Mouse (Mus musculus) cerebellum, adult 2 months (tissue): ENCODE measurements around the gene Lzts2.

ENCODE experiments used
- CTCF ChIP-seq: fragments of 200-500 bp; IDR thresholded peaks from 2 replicates; pipeline ENCODE4 v1.5.1; 2011; ENCODE audit warnings: low read depth, mild to moderate bottlenecking, control low read depth, low read length, moderate library complexity, borderline replicate concordance; ENCODE audit not compliant: insufficient read depth
- POLR2A ChIP-seq: fragments of 200-500 bp; IDR thresholded peaks from 2 replicates; pipeline ENCODE4 v1.6.1; 2011; ENCODE audit warnings: low read length, control low read depth, borderline replicate concordance; ENCODE audit not compliant: insufficient read depth

DNA sequence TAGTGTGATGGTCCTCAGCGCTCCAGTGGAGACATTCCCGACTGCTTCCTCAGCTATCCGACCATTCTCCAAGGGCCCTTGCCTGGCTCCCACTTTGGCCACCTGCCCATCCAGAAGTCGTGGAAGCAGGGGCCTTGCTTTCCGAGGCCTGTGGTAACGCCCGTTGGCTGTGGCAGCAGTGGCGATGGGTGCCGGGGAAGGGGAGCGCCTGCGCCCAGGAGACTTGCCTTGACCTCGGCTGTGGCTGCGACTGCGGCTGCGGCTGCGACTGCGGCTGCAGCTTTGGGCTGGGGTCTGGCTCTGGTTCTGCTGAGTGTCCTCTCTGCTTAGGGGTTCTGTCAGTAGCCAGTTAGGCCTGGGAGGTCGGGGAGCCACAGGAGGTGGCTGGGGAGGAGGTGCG is 14.5 kb downstream of the Lzts2 start:
- TF ChIP-seq POLR2A (no peak), CTCF (no peak)
